Mouse (Mus musculus) gastrocnemius, postnatal 4 days (tissue): ENCODE measurements around the gene Cab39. TPM values are rescaled to one million over a fixed set of nuclear protein-coding genes. Genes with fewer than 3 reads are reported as not detected.

Experiments
- DNase-seq, 2 experiments: peaks; one replicate each; pipeline ENCODE4 v3.0.0; 2021 to 2022; ENCODE audit warnings: low spot score in 2 of 2, mixed read lengths in 2 of 2
- total RNA-seq, 2 experiments: library from RNA; stranded (reverse); gene quantifications; 2 replicates each; pipeline ENCODE4 v1.2.3; 2021

The Cab39 gene
- total RNA-seq, 2 experiments from 2014 or later, result 75.5 to 75.6 TPM

GRCm38 (mm10) chr1:85843291-85843863 is 50.1 kb downstream of the Cab39 start:
- DNase-seq, result no peak

GRCm38 (mm10) chr1:85844981-85845380 is 51.7 kb downstream of the Cab39 start:
- no peak for DNase-seq

GRCm38 (mm10) chr1:85845476-85845875 is 52.2 kb downstream of the Cab39 start:
- DNase-seq, result no peak

GRCm38 (mm10) chr1:85849016-85849415 is 55.8 kb downstream of the Cab39 start:
- DNase-seq, result no peak

- no peak for DNase-seq
Observed at GRCm38 (mm10) chr1:85850851-85851250, 57.6 kb downstream of the Cab39 start.

- DNase-seq, result peak; percentile 31 to 51
Observed at GRCm38 (mm10) chr1:85852996-85853689, 59.9 kb downstream of the Cab39 start.

- no peak for DNase-seq
Observed at GRCm38 (mm10) chr1:85853865-85854264, 60.6 kb downstream of the Cab39 start.

GRCm38 (mm10) chr1:85854475-85854874 is 61.2 kb downstream of the Cab39 start:
- no peak for DNase-seq

GRCm38 (mm10) chr1:85856266-85856665 is 63.0 kb downstream of the Cab39 start:
- DNase-seq, result no peak

- DNase-seq, result no peak
Observed at GRCm38 (mm10) chr1:85857261-85857754, 64.1 kb downstream of the Cab39 start.

GRCm38 (mm10) chr1:85864383-85864782 is 71.1 kb downstream of the Cab39 start:
- DNase-seq, result peak in 1 of 2 experiments; percentile 36

- DNase-seq, result no peak
Observed at GRCm38 (mm10) chr1:85870001-85870400, 76.8 kb downstream of the Cab39 start.

GRCm38 (mm10) chr1:85870546-85870945 is 77.3 kb downstream of the Cab39 start:
- DNase-seq, result no peak

GRCm38 (mm10) chr1:85882003-85882402 is 88.8 kb downstream of the Cab39 start:
- no peak for DNase-seq

GRCm38 (mm10) chr1:85887221-85887620 is 94.0 kb downstream of the Cab39 start:
- DNase-seq, result no peak

GRCm38 (mm10) chr1:85894231-85894747 is 101.0 kb downstream of the Cab39 start, which contains the start of gene Itm2c:
TSS of gene Itm2c (plus strand) at chr1:85894281.
- DNase-seq, result peak; percentile 80 to 89

- peak in 1 of 2 experiments; percentile 50 for DNase-seq
Observed at GRCm38 (mm10) chr1:85894748-85895360, 101.6 kb downstream of the Cab39 start.

GRCm38 (mm10) chr1:85895391-85895837 is 102.2 kb downstream of the Cab39 start:
- peak in 1 of 2 experiments; percentile 50 for DNase-seq

GRCm38 (mm10) chr1:85896110-85896509 is 102.9 kb downstream of the Cab39 start:
- DNase-seq, result no peak

- DNase-seq, result no peak
Observed at GRCm38 (mm10) chr1:85896781-85897700, 103.8 kb downstream of the Cab39 start.
